Mouse (Mus musculus): ENCODE measurements around the gene Aagab. TPM values are rescaled to one million over a fixed set of nuclear protein-coding genes. Genes with fewer than 3 reads are reported as not detected.

Aagab gene
- polyA plus RNA-seq, 1 experiment from 2014 or later, result 26.2 TPM

DNA sequence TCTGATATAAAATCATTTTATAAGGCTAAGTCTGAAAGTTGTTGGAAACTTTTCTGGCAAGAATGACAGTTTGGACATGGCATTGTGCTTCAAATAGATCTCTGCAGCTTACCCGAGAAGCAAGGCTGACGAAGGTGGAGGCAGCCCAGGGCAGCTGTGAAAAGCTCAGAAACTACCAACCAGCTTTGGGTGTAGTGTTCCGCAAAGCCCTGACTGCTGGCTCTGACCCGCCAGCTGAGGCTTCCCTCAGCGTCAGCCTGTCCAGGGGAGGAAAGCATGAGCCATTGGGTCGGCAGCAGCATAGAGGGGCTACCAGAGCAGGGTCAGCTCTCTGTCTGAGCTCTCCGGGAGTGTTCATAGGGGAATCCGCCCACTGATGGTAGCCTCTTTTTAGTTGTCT is 6.8 kb downstream of the Aagab start:
- ATAC-seq, result no peak
- Histone ChIP-seq H3K9ac (no peak overlapping the region), H3K4me3 (no peak overlapping the region), H3K27me3 (replicated peaks) (no peaks in the 10 kb centered on the region), H3K27ac (no peak overlapping the region), H3K9me3 (replicated peaks) (no peaks in the 10 kb centered on the region), H3K36me3 (0 out of 2 replicates have a peak, but pooled peaks cover 10% of the 10 kb centered on the region), H3K4me1 (peaks cover 55% of the 10 kb centered on the region), H3K4me2 (no peak overlapping the region)
- WGBS (ENCODE audit: insufficient replicate concordance), result 77% methylated on average over 8 of the region's 8 CpGs

DNA sequence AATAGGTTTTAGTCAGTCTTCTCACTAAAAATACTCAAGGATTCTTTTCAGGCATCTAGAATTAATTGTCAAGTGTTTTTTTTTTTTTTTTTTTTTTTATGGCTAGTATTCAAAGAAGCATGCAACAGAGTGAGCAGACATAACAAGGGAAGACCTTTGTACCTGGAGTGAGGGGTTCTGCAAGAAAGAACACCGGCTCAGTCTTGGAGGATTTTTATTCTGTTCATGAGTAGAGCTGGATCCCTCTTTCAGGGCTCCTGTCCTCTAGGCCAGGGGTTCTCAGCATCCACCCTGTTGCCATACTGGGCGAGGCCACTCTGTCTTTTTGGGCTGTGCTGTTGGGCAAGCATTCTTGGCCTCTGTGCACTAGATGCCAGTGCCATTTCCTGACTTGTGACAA is 7.3 kb downstream of the Aagab start:
- H3K4me2 ChIP-seq, result no peak overlapping the region
- no peak overlapping the region for H3K9ac ChIP-seq
- WGBS (ENCODE audit: insufficient replicate concordance), result 80% methylated on average over 2 of the region's 2 CpGs
- ATAC-seq, result no peak
- peaks cover 55% of the 10 kb centered on the region for H3K4me1 ChIP-seq
- no peaks in the 10 kb centered on the region for H3K9me3 ChIP-seq (replicated peaks)
- no peak overlapping the region for H3K4me3 ChIP-seq
- 0 out of 2 replicates have a peak, but pooled peaks cover 10% of the 10 kb centered on the region for H3K36me3 ChIP-seq
- no peaks in the 10 kb centered on the region for H3K27me3 ChIP-seq (replicated peaks)
- H3K27ac ChIP-seq, result no peak overlapping the region

DNA sequence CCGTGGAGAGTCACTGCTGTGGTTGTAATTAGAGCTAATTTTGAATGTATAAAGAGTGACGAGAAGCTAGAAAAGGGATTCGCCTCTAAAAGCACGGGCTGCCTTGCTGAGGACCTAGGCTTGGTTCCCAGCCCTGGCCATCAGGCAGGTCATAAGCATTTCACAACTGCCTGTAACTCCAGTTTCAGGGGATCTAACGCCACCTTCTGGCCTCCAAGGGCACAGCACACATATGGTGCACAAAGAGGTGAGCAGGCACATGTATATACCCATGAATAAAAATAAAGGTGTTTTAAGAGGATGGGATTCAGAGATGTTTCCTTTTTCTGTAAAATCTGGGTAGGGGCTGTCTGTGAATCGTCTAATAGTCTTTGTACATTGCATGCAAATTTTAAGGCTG is 7.8 kb downstream of the Aagab start:
- no peaks in the 10 kb centered on the region for H3K9me3 ChIP-seq (replicated peaks)
- H3K27me3 ChIP-seq (replicated peaks), result no peaks in the 10 kb centered on the region
- peaks cover 50% of the 10 kb centered on the region for H3K4me1 ChIP-seq
- no peak for ATAC-seq
- H3K27ac ChIP-seq, result 0 out of 2 replicates have a peak overlapping the region, but pooled peaks have one; percentile 55
- no peak overlapping the region for H3K4me3 ChIP-seq
- H3K4me2 ChIP-seq, result no peak overlapping the region
- no peak overlapping the region for H3K9ac ChIP-seq
- 0 out of 2 replicates have a peak, but pooled peaks cover 10% of the 10 kb centered on the region for H3K36me3 ChIP-seq
- WGBS (ENCODE audit: insufficient replicate concordance), result 81% methylated on average over 6 of the region's 6 CpGs

DNA sequence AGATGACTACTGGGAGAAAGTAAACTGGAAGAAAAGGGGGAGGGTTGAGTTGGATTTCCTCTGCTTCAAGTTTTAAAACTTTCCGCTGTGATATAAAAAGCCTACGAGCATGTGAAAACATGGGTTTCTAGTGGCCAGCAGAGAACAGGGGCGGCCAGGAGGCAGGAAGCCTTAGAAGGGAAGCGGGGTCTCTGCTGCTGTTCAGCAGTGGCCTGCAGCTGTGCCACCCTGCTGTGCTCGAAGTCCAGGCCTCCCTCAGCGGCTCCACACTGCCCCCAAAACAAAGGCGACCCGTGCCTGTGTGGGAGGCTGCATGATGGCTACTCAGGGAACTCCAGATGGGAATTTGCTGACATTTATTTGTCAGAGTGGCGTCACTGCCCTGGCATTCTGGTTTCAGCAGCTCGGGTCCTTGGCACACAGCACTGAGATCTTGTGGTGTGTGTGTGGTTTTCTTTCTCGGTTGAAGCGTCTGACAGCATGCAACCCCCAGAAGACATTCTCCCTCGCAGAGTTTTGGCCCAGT is 8.4 kb downstream of the Aagab start:
- Histone ChIP-seq H3K9me3 (replicated peaks) (no peaks in the 10 kb centered on the region), H3K4me2 (0 out of 2 replicates have a peak overlapping the region, but pooled peaks have one; percentile 1), H3K27me3 (replicated peaks) (no peaks in the 10 kb centered on the region), H3K4me1 (peaks cover 47% of the 10 kb centered on the region), H3K9ac (no peak overlapping the region), H3K27ac (peak overlapping the region; percentile 55), H3K36me3 (0 out of 2 replicates have a peak, but pooled peaks cover 10% of the 10 kb centered on the region), H3K4me3 (no peak overlapping the region)
- no peak for ATAC-seq
- 30% methylated on average over 13 of the region's 13 CpGs for WGBS (ENCODE audit: insufficient replicate concordance)

DNA sequence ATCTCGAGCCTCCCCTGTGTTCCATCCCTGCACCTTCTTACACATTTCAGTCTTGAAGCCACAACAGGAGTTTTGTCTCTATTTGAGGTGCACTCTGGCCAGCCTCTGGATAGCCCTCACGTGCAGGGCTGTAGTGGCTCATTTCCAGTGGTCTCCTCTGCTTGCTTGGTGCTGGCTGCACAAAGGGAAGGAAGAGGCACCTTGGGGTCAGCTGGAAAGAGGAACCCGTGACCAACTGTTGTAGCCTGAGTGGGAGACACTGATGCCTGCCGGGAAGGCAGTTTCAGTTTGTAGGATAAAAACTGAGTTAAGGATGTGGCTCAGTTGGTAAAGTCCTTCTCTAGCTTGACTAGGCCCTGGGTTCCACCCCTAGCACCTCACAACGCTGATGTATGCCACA is 9.5 kb downstream of the Aagab start:
- Histone ChIP-seq H3K4me3 (no peak overlapping the region), H3K27me3 (replicated peaks) (no peaks in the 10 kb centered on the region), H3K36me3 (peaks cover 12% of the 10 kb centered on the region), H3K4me1 (peaks cover 47% of the 10 kb centered on the region), H3K9ac (no peak overlapping the region), H3K9me3 (replicated peaks) (no peaks in the 10 kb centered on the region), H3K4me2 (no peak overlapping the region), H3K27ac (peak overlapping the region; percentile 41; the same call in 1 of the 2 replicates)
- WGBS (ENCODE audit: insufficient replicate concordance), result 28% methylated on average over 5 of the region's 5 CpGs
- no peak for ATAC-seq

DNA sequence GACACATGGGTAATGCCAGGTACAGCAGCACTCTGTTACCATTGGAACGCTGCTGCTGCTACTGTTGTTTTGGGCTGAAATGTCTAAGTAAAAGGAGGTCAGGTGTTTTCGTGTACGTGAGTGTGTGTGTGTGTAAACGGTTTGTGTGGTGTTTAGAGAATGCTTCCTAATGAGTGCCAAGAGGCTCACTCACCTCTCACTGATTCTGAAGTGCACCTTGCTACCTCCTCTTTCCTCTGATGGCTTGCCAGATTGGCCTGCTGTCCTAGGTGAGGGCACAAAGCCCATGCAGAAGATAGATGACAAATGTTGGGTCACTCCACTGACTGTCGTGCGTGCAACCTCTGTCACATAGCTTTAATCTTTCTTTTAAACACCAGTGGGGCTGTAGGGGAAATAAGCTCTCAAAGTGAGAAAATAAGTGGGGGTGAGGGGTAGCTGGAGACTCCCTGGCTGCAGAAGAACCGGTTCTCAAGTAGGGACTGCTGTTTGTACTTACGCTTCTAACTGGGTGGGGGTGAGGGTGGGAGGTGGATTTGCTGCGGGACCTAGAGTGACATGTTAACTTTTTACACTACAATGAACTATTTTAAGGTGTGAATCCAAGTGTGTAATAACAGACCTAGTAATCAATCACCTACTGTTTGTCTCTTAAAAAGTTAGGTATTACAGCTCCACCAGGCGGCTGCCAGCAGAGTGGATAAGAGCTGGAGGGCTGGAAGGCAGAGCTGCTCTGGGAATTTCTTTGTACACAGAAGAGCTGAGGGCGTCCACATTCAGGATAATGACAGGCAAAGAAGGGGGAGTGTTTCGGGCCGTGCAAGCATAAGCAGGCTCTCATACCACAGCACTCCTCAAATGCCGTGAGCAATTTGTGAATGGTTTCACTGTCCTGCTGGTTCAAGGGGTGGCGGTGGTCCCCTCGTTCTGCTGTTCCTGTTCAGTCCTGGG is 10.4 kb downstream of the Aagab start:
- no peak overlapping the region for H3K4me3 ChIP-seq
- 67% methylated on average over 16 of the region's 16 CpGs for WGBS (ENCODE audit: insufficient replicate concordance)
- no peak overlapping the region for H3K4me2 ChIP-seq
- H3K9me3 ChIP-seq (replicated peaks), result no peaks in the 10 kb centered on the region
- peak overlapping the region; percentile 9; the same call in 1 of the 2 replicates for H3K9ac ChIP-seq
- ATAC-seq, result no peak
- H3K4me1 ChIP-seq, result peaks cover 47% of the 10 kb centered on the region
- peaks cover 21% of the 10 kb centered on the region for H3K36me3 ChIP-seq
- H3K27me3 ChIP-seq (replicated peaks), result no peaks in the 10 kb centered on the region
- H3K27ac ChIP-seq, result peak overlapping the region; percentile 41; the same call in 1 of the 2 replicates

DNA sequence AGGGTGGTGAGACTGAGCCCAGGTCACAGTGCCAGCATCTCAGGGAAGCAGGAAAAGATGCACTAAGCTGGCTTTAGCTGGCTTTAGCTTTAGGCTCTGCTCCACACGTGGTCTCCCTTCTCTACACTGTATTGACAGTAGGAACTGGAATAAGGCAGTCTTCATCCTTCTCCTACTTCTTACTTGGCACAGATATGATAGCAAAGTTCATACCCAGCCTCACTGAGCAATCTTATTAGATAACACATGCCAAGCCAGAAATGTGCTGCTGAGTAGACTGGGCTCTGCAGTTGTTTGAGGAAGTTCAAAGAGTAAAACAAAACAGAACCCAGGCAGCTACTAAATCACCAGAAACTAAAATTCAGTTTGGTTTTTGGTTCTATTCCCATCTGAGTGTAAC is 11.1 kb downstream of the Aagab start:
- Histone ChIP-seq H3K27ac (peak overlapping the region; percentile 5; the same call in 1 of the 2 replicates), H3K4me1 (peaks cover 47% of the 10 kb centered on the region), H3K4me3 (no peak overlapping the region), H3K4me2 (no peak overlapping the region), H3K9me3 (replicated peaks) (no peaks in the 10 kb centered on the region), H3K36me3 (peaks cover 28% of the 10 kb centered on the region), H3K9ac (peak overlapping the region; percentile 9; the same call in 1 of the 2 replicates), H3K27me3 (replicated peaks) (no peaks in the 10 kb centered on the region)
- ATAC-seq, result no peak
- WGBS (ENCODE audit: insufficient replicate concordance), result 45% methylated on average over 1 of the region's 1 CpGs

DNA sequence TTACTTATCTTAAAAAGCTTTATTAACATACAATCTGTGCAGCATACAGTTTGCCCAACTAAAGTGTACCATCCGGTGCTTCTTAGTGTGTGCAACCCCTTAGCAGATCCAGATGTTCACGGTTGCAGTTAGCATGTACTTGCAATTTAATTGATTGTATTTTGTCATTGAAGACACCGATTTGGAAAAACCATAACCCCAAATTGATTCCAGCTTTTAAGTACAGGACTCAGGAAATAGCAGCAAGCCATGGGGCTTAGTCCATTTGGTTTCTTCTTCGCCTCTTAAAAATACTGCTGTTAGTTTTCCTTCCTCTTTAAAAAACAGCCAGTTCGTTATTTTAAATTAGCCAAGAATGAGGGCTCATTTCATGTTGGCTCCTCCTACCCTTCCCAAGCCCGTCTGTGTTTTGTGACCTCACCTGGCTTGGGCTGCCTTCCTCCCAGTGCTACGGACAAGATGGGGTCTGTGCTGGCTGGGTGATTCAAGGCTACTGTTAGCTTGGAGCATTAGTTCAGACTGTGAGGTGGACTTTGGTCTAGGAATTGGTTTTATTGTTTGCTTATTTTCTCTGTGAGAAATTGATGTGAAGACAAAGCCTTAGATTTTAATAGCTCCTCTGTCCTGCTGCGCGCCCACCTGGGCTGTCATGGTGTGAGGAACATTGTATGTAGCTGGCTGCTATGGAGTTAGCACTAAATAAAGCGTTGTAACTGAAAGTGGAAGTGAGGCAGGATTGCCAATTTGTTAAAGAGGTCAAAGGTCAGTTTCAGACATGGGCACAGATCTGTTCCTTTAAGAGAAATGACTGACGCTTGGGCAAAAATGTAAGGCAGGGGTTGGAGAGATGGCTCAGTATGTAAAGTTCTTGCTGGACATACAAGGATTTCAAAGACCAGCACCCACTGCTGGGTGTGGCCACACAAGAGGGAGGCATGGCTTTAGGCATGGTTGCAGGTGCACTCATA is 11.8 kb downstream of the Aagab start:
- Histone ChIP-seq H3K4me2 (no peak overlapping the region), H3K9me3 (replicated peaks) (no peaks in the 10 kb centered on the region), H3K27me3 (replicated peaks) (no peaks in the 10 kb centered on the region), H3K36me3 (peaks cover 36% of the 10 kb centered on the region), H3K4me3 (no peak overlapping the region), H3K27ac (peak overlapping the region; percentile 28; the same call in 1 of the 2 replicates), H3K4me1 (peaks cover 47% of the 10 kb centered on the region), H3K9ac (no peak overlapping the region)
- WGBS (ENCODE audit: insufficient replicate concordance), result 73% methylated on average over 11 of the region's 11 CpGs
- no peak for ATAC-seq

DNA sequence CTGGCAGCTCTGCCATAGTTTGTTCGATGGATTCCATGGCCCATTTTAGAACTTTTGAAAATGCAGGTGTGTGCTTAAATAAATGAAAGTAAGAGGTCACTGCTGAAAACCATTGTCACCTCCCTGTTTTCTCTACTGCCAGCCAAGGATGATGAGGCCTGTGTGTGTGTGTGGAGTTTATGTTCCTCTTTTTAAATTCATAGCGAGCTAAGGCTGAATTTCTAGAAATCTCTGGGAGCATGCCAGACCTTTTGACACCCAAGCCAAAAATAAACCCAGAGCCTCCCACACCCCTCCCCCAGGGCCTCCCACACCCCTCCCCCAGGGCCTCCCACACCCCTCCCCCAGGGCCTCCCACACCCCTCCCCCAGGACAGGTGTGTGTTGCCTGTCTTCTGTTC is 15.5 kb downstream of the Aagab start:
- H3K4me2 ChIP-seq, result no peak overlapping the region
- H3K4me3 ChIP-seq, result no peak overlapping the region
- H3K27me3 ChIP-seq (replicated peaks), result no peaks in the 10 kb centered on the region
- H3K27ac ChIP-seq, result no peak overlapping the region
- peaks cover 17% of the 10 kb centered on the region for H3K4me1 ChIP-seq
- WGBS (ENCODE audit: insufficient replicate concordance), result 71% methylated on average over 2 of the region's 2 CpGs
- no peaks in the 10 kb centered on the region for H3K9me3 ChIP-seq (replicated peaks)
- peaks cover 65% of the 10 kb centered on the region for H3K36me3 ChIP-seq
- H3K9ac ChIP-seq, result no peak overlapping the region
- ATAC-seq, result no peak

DNA sequence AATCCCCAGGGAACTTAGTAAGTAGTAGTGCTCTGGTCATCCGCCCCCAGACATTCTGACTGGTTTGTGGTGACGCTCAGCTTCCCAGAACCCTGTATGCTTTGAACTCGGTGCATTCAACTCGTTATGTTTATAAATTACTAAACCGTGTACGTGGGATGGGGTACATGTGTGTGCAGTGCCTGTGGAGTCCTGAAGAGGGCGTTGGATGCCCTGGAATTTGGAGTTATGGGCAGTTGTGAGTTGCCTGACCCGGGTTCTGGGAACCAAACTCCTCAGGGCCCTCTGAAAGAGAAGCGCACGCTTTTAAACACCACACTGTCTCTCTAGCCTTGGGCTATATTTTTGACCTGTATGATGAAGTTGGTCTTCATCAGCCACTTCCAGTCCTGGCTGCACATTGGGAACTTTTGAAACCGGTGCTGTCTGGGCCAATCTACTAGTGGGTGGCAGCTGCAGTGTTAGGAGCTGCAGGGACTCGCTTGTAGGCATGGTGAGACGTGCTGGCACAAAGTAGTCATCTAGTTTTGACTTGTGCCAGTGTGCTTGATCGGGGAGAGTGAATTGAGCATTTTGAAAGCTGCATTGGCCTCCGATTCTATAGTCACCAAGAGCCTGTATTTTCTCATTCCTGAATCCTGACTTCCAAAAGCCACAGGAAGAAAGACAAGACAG is 21.6 kb downstream of the Aagab start:
- no peak for ATAC-seq
- WGBS (ENCODE audit: insufficient replicate concordance), result 81% methylated on average over 15 of the region's 15 CpGs
- H3K36me3 ChIP-seq, result peaks cover 93% of the 10 kb centered on the region
- no peak overlapping the region for H3K4me3 ChIP-seq
- H3K4me1 ChIP-seq, result no peaks in the 10 kb centered on the region
- no peak overlapping the region for H3K9ac ChIP-seq
- H3K27ac ChIP-seq, result no peak overlapping the region
- H3K27me3 ChIP-seq (replicated peaks), result no peaks in the 10 kb centered on the region
- no peaks in the 10 kb centered on the region for H3K9me3 ChIP-seq (replicated peaks)
- H3K4me2 ChIP-seq, result no peak overlapping the region

DNA sequence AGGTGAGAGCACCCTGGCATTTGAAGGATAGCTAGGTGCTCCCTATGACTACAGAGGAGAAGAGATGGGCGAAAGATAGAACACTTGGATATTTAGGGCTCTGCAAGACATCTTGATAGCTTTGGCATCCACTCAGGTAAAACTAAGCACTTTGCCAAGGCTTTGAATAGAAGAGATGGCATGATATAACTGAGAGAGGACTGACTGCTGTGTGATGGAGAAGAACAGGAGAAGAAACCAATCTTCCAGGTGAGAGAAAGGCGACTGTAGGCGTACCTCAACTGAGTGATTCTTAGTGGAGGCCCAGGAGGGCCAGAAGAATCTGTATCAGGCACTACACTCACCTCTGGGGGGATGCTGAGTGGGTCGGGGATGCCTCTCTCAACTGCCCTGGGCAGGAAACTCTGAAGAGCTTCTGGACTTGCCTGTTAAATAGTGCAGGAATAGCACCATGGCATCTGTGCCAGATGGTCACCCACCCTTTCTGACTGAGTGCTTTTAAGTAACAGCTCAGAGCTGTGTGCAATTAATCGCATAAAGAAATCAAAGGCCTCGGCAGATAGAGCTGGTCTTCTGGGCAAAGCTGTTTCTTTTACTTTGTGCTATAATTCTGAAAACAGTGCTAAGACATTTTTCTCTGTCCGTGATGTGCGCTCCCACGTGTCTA is 22.8 kb downstream of the Aagab start:
- WGBS (ENCODE audit: insufficient replicate concordance), result 86% methylated on average over 9 of the region's 9 CpGs

More for the DNA sequence above, 22.8 kb downstream of the Aagab start:
- Histone ChIP-seq H3K9me3 (replicated peaks) (no peaks in the 10 kb centered on the region), H3K4me2 (no peak overlapping the region), H3K36me3 (peaks cover 94% of the 10 kb centered on the region), H3K27me3 (replicated peaks) (no peaks in the 10 kb centered on the region), H3K27ac (no peak overlapping the region), H3K4me1 (no peaks in the 10 kb centered on the region), H3K4me3 (no peak overlapping the region), H3K9ac (no peak overlapping the region)
- ATAC-seq, result no peak

All from liver, embryonic 12.5 days (tissue).